Mouse (Mus musculus) CH12.LX (cell line): ENCODE measurements around the gene Ip6k1. TPM values are rescaled to one million over a fixed set of nuclear protein-coding genes. Genes with fewer than 3 reads are reported as not detected.

Source experiments
- DNase-seq: peaks from one replicate; pipeline ENCODE4 v3.0.0-alpha.2; 2013; ENCODE audit errors: extremely low read depth
- H3K27ac ChIP-seq: 2 replicates; pipeline ENCODE4 v1.5.1; 2012; ENCODE audit warnings: low read depth, mild to moderate bottlenecking, control low read depth, moderate library complexity; ENCODE audit not compliant: insufficient read depth
- H3K27me3 ChIP-seq: replicated peaks from 2 replicates; pipeline ENCODE3; 2012; ENCODE audit warnings: inconsistent platforms
- H3K36me3 ChIP-seq, 2 experiments: replicated peaks in 1 of 2; 2 replicates each; pipeline versions ENCODE3 to v1.6.1; 2012; ENCODE audit warnings: inconsistent platforms in 1 of 2, low read length in 1 of 2, mild to moderate bottlenecking in 1 of 2, mixed read lengths in 1 of 2, moderate library complexity in 1 of 2; ENCODE audit not compliant: control insufficient read depth in 1 of 2, insufficient read depth in 1 of 2
- H3K4me1 ChIP-seq, 2 experiments: 2 replicates each; pipeline ENCODE4 v1.6.1; 2012; ENCODE audit warnings: inconsistent platforms in 1 of 2, moderate library complexity in 1 of 2; ENCODE audit not compliant: insufficient read depth in 2 of 2, control insufficient read depth in 1 of 2
- H3K4me2 ChIP-seq: 2 replicates; pipeline ENCODE4 v1.6.1; 2012; ENCODE audit warnings: low read depth, mild to moderate bottlenecking, control low read depth; ENCODE audit not compliant: poor library complexity, insufficient read depth, severe bottlenecking
- H3K4me3 ChIP-seq, 3 experiments: fragments of 150-350 bp in 1 of 3; sonication (generic) in 1 of 3; replicated peaks in 1 of 3; 2 replicates each; pipeline versions ENCODE3 to v1.5.1; 2011 to 2012; ENCODE audit warnings: low read depth in 2 of 3, low read length in 2 of 3, mild to moderate bottlenecking in 2 of 3, moderate library complexity in 2 of 3, control low read depth in 1 of 3, improper control_type of control experiment in 1 of 3, inconsistent platforms in 1 of 3, mixed read lengths in 1 of 3; ENCODE audit not compliant: poor library complexity in 1 of 3
- H3K79me2 ChIP-seq: replicated peaks from 2 replicates; pipeline ENCODE4 v1.6.1; 2012; ENCODE audit warnings: mild to moderate bottlenecking, moderate library complexity; ENCODE audit not compliant: control insufficient read depth, poor library complexity, insufficient read depth, severe bottlenecking; ENCODE audit errors: extremely low read depth
- H3K9ac ChIP-seq: 2 replicates; pipeline ENCODE4 v1.6.1; 2012; ENCODE audit warnings: low read depth, mild to moderate bottlenecking, control low read depth, moderate library complexity; ENCODE audit not compliant: insufficient read depth
- H3K9me3 ChIP-seq: replicated peaks from 2 replicates; pipeline ENCODE3; 2012; ENCODE audit warnings: low read length, inconsistent platforms, mixed read lengths
- BHLHE40 ChIP-seq: IDR thresholded peaks from 2 replicates; pipeline ENCODE4 v1.6.1; 2011; ENCODE audit warnings: mild to moderate bottlenecking, low read depth, low read length, improper control_type of control experiment
- CHD2 ChIP-seq: IDR thresholded peaks from 2 replicates; pipeline ENCODE4 v1.6.1; 2011; ENCODE audit warnings: low read length, improper control_type of control experiment
- ELF1 ChIP-seq: IDR thresholded peaks from 2 replicates; pipeline ENCODE4 v1.6.1; 2014; ENCODE audit warnings: low read depth, mild to moderate bottlenecking, inconsistent platforms, low read length, improper control_type of control experiment
- EP300 ChIP-seq: IDR thresholded peaks from 2 replicates; pipeline ENCODE4 v1.6.1; 2011; ENCODE audit warnings: low read length, improper control_type of control experiment
- GABPA ChIP-seq: IDR thresholded peaks from 2 replicates; pipeline ENCODE4 v1.6.1; 2012; ENCODE audit warnings: low read depth, low read length, improper control_type of control experiment, inconsistent platforms; ENCODE audit not compliant: insufficient replicate concordance
- IRF4 ChIP-seq: IDR thresholded peaks from 2 replicates; pipeline ENCODE4 v1.6.1; 2014; ENCODE audit warnings: low read depth, mild to moderate bottlenecking, inconsistent platforms, low read length, improper control_type of control experiment
- KAT2A ChIP-seq: IDR thresholded peaks from 2 replicates; pipeline ENCODE4 v1.6.1; 2012; ENCODE audit warnings: low read length, improper control_type of control experiment, inconsistent platforms; ENCODE audit not compliant: insufficient replicate concordance
- MAFK ChIP-seq: IDR thresholded peaks from 2 replicates; pipeline ENCODE4 v1.6.1; 2011; ENCODE audit warnings: low read length, improper control_type of control experiment; ENCODE audit not compliant: insufficient replicate concordance
- MAX ChIP-seq: IDR thresholded peaks from 2 replicates; pipeline ENCODE4 v1.6.1; 2011; ENCODE audit warnings: low read length, improper control_type of control experiment
- MAZ ChIP-seq: IDR thresholded peaks from 2 replicates; pipeline ENCODE4 v1.6.1; 2012; ENCODE audit warnings: low read depth, mild to moderate bottlenecking, inconsistent platforms, low read length, improper control_type of control experiment, moderate library complexity
- NELFE ChIP-seq: IDR thresholded peaks from 2 replicates; pipeline ENCODE4 v1.6.1; 2011; ENCODE audit warnings: low read depth, low read length, improper control_type of control experiment
- NRF1 ChIP-seq: IDR thresholded peaks from 2 replicates; pipeline ENCODE4 v1.6.1; 2014; ENCODE audit warnings: low read depth, mild to moderate bottlenecking, inconsistent platforms, low read length, improper control_type of control experiment, moderate library complexity
- POLR2A ChIP-seq: IDR thresholded peaks from 2 replicates; pipeline ENCODE4 v1.6.1; 2011; ENCODE audit warnings: low read depth, mild to moderate bottlenecking, improper control_type of control experiment, low read length
- POLR2AphosphoS2 ChIP-seq: IDR thresholded peaks from 2 replicates; pipeline ENCODE4 v1.6.1; 2011; ENCODE audit warnings: low read depth, low read length, improper control_type of control experiment
- RAD21 ChIP-seq: IDR thresholded peaks from 2 replicates; pipeline ENCODE4 v1.6.1; 2011; ENCODE audit warnings: low read depth, mild to moderate bottlenecking, low read length, improper control_type of control experiment, moderate library complexity
- RCOR1 ChIP-seq: conservative IDR thresholded peaks from 2 replicates; pipeline ENCODE4 v1.6.1; 2012; ENCODE audit warnings: low read depth, mild to moderate bottlenecking, inconsistent platforms, low read length, improper control_type of control experiment
- TBP ChIP-seq: conservative IDR thresholded peaks from 2 replicates; pipeline ENCODE4 v1.6.1; 2011; ENCODE audit warnings: low read depth, low read length, improper control_type of control experiment
- TCF12 ChIP-seq: IDR thresholded peaks from 2 replicates; pipeline ENCODE4 v1.6.1; 2014; ENCODE audit warnings: low read depth, mild to moderate bottlenecking, inconsistent platforms, low read length, improper control_type of control experiment
- USF1 ChIP-seq: IDR thresholded peaks from 2 replicates; pipeline ENCODE4 v1.6.1; 2014; ENCODE audit warnings: low read depth, mild to moderate bottlenecking, inconsistent platforms, low read length, improper control_type of control experiment
- USF2 ChIP-seq: conservative IDR thresholded peaks from 2 replicates; pipeline ENCODE4 v1.6.1; 2011; ENCODE audit warnings: low read depth, low read length, improper control_type of control experiment
- ZMIZ1 ChIP-seq: IDR thresholded peaks from 2 replicates; pipeline ENCODE4 v1.6.1; 2012; ENCODE audit warnings: low read depth, mild to moderate bottlenecking, inconsistent platforms, low read length, improper control_type of control experiment
- ZNF384 ChIP-seq: IDR thresholded peaks from 2 replicates; pipeline ENCODE4 v1.6.1; 2012; ENCODE audit warnings: low read depth, low read length, improper control_type of control experiment, inconsistent platforms
- dilution Hi-C: fragments of 300-500 bp; cut with MboI; formaldehyde crosslinking; loops from 2 replicates; pipeline ENCODE4 v1.14.3; 2020; ENCODE audit warnings: low sequenced_read_pairs; ENCODE audit not compliant: extremely low pct_unique_long_range_greater_than_20kb, extremely low pct_ligation_motif_present
- in situ Hi-C: fragments of 300-500 bp; cut with MboI; formaldehyde crosslinking; loops from 3 replicates; pipeline ENCODE4 v1.14.3; 2019; ENCODE audit warnings: low sequenced_read_pairs, low pct_ligation_motif_present, low pct_unique_long_range_greater_than_20kb, mixed read lengths
- polyA plus RNA-seq: library from polyadenylated mRNA; unstranded; fragments of >175 nt; gene quantifications from 2 replicates; pipeline ENCODE4 v1.2.1, GENCODE M21; 2012; ENCODE audit warnings: low read depth; ENCODE audit not compliant: insufficient read length
- total RNA-seq, 2 experiments: library from RNA; depleted of rRNA; stranded (reverse); fragments of 300-350 nt in 1 of 2; fragments of >200 nt in 1 of 2; gene quantifications; 2 replicates each; pipeline ENCODE4 v1.2.3; 2012 to 2014

Gene Ip6k1
- 34.7 and 40.7 TPM in 2 replicates for total RNA-seq (2012; rRNA removed)
- 23.3 and 27.1 TPM in 2 replicates for total RNA-seq (2014; rRNA removed)
- 25.6 and 26.0 TPM in 2 replicates for polyA plus RNA-seq

- H3K36me3 ChIP-seq, result peaks cover 0 to 7% of the 10 kb centered on the region in 2 experiments
- DNase-seq, result peak; percentile 100
- H3K27ac ChIP-seq, result peak within 1 kb of the TSS; percentile 77
- in situ Hi-C loops (no loop called here), dilution Hi-C loops (no loop called here)
- H3K9me3 ChIP-seq, result no peaks in the 10 kb centered on the region
- H3K4me2 ChIP-seq, result peak within 1 kb of the TSS; percentile 74
- H3K27me3 ChIP-seq, result no peaks in the 10 kb centered on the region
- H3K4me1 ChIP-seq, result peaks cover 0 to 30% of the 10 kb centered on the region in 2 experiments; a peak in 2 of 4 replicates
- H3K4me3 ChIP-seq, result peak within 1 kb of the TSS; percentile 64 to 96 (median 93)
- H3K79me2 ChIP-seq, result peaks cover 38% of the 10 kb centered on the region
- H3K9ac ChIP-seq, result peak within 1 kb of the TSS; percentile 97
- TF ChIP-seq GABPA, result no peak
- TF ChIP-seq ZNF384, result no peak
- TF ChIP-seq MAX, result peak; percentile 99
- TF ChIP-seq MAFK, result peak; percentile 48; the same call in 1 of the 2 replicates
- TF ChIP-seq EP300, result peak; percentile 45; the same call in 1 of the 2 replicates
- TF ChIP-seq RCOR1, result peak; percentile 19; the same call in 1 of the 2 replicates
- TF ChIP-seq TBP, result peak; percentile 80
- TF ChIP-seq KAT2A, result peak; percentile 35; the same call in 1 of the 2 replicates
- TF ChIP-seq USF1, result peak; percentile 98
- TF ChIP-seq ZMIZ1, result peak; percentile 80; the same call in 1 of the 2 replicates
- TF ChIP-seq ELF1, result no peak; the same call in 1 of the 2 replicates
- TF ChIP-seq BHLHE40, result peak; percentile 100
- TF ChIP-seq POLR2A, result peak; percentile 85
- TF ChIP-seq TCF12, result peak; percentile 74
- TF ChIP-seq MAZ, result no peak; the same call in 1 of the 2 replicates
- TF ChIP-seq NELFE, result peak; percentile 92
- TF ChIP-seq IRF4, result peak; percentile 28; the same call in 1 of the 2 replicates
- no peak for TF ChIP-seq RAD21
- 0 out of 2 replicates have a peak, but pooled peaks have one; percentile 54 for TF ChIP-seq POLR2AphosphoS2
- TF ChIP-seq USF2, result peak; percentile 98
- peak; percentile 91 for TF ChIP-seq NRF1
- peak; percentile 88 for TF ChIP-seq CHD2
Measured at GRCm38 (mm10) chr9:108001922-108002770, at the start of gene Ip6k1. Gene Ip6k1 (plus strand): TSS chr9:108002501.
